Mouse (Mus musculus) MEL (cell line): ENCODE data around the gene Pramel1. TPM values are rescaled to one million over a fixed set of nuclear protein-coding genes. Genes with fewer than 3 reads are reported as not detected.

Experiments
- DNase-seq: peaks from one replicate; pipeline ENCODE4 v3.0.0; 2011; ENCODE audit warnings: low read depth, low spot score
- H3K27ac ChIP-seq: 2 replicates; pipeline ENCODE4 v1.5.1; 2012; ENCODE audit warnings: low read depth, mild to moderate bottlenecking, control low read depth, low read length, moderate library complexity; ENCODE audit not compliant: control insufficient read depth
- H3K27me3 ChIP-seq, 2 experiments: fragments of 150-350 bp in 1 of 2; sonication (generic) in 1 of 2; 2 replicates each; pipeline ENCODE4 v1.6.1; 2012; ENCODE audit warnings: low read length in 2 of 2, mild to moderate bottlenecking in 2 of 2, improper control_type of control experiment in 1 of 2, moderate library complexity in 1 of 2; ENCODE audit not compliant: insufficient read depth in 2 of 2, control insufficient read depth in 1 of 2
- H3K36me3 ChIP-seq, 2 experiments: 2 replicates each; pipeline ENCODE4 v1.6.1; 2012 to 2014; ENCODE audit warnings: low read length in 2 of 2, improper control_type of control experiment in 1 of 2, inconsistent platforms in 1 of 2, mild to moderate bottlenecking in 1 of 2; ENCODE audit not compliant: insufficient read depth in 2 of 2, control insufficient read depth in 1 of 2
- H3K4me1 ChIP-seq, 2 experiments: fragments of 150-350 bp in 1 of 2; sonication (generic) in 1 of 2; 2 replicates each; pipeline ENCODE4 v1.6.1; 2012; ENCODE audit warnings: low read length in 2 of 2, improper control_type of control experiment in 1 of 2, mild to moderate bottlenecking in 1 of 2; ENCODE audit not compliant: insufficient read depth in 2 of 2, control insufficient read depth in 1 of 2
- H3K4me3 ChIP-seq, 2 experiments: fragments of 150-350 bp in 1 of 2; sonication (generic) in 1 of 2; 2 replicates each; pipeline ENCODE4 v1.5.1; 2012; ENCODE audit warnings: low read depth in 2 of 2, low read length in 2 of 2, mild to moderate bottlenecking in 2 of 2, moderate library complexity in 2 of 2, control low read depth in 1 of 2, improper control_type of control experiment in 1 of 2; ENCODE audit not compliant: control insufficient read depth in 1 of 2, insufficient read depth in 1 of 2
- H3K79me2 ChIP-seq: 2 replicates; pipeline ENCODE4 v1.6.1; 2012; ENCODE audit warnings: mild to moderate bottlenecking, low read length, moderate library complexity; ENCODE audit not compliant: control insufficient read depth, poor library complexity, insufficient read depth
- H3K9ac ChIP-seq: 2 replicates; pipeline ENCODE4 v1.6.1; 2012; ENCODE audit warnings: low read depth, mild to moderate bottlenecking, control low read depth, low read length, moderate library complexity; ENCODE audit not compliant: control insufficient read depth, poor library complexity, severe bottlenecking
- H3K9me3 ChIP-seq: fragments of 150-350 bp; sonication (generic); replicated peaks from 2 replicates; pipeline ENCODE4 v1.6.1; 2012; ENCODE audit warnings: mild to moderate bottlenecking, low read length, improper control_type of control experiment, moderate library complexity; ENCODE audit not compliant: insufficient read depth
- BHLHE40 ChIP-seq: IDR thresholded peaks from 2 replicates; pipeline ENCODE4 v1.6.1; 2012; ENCODE audit warnings: low read depth, mild to moderate bottlenecking, inconsistent platforms, low read length, improper control_type of control experiment, borderline replicate concordance
- CHD2 ChIP-seq: IDR thresholded peaks from 2 replicates; pipeline ENCODE4 v1.6.1; 2011; ENCODE audit warnings: low read length, improper control_type of control experiment
- CTCF ChIP-seq, 3 experiments: IDR thresholded peaks in 2 of 3; conservative IDR thresholded peaks in 1 of 3; 2 replicates each; pipeline ENCODE4 v1.5.1; 2011 to 2012; ENCODE audit warnings: low read length in 3 of 3, low read depth in 2 of 3, mild to moderate bottlenecking in 2 of 3, improper control_type of control experiment in 1 of 3, inconsistent platforms in 1 of 3, mixed read lengths in 1 of 3, moderate library complexity in 1 of 3; ENCODE audit not compliant: control insufficient read depth in 1 of 3, insufficient read depth in 1 of 3, poor library complexity in 1 of 3, severe bottlenecking in 1 of 3
- EP300 ChIP-seq, 2 experiments: IDR thresholded peaks; 2 replicates each; pipeline ENCODE4 v1.6.1; 2011; ENCODE audit warnings: improper control_type of control experiment in 2 of 2, low read length in 2 of 2, low read depth in 1 of 2, mild to moderate bottlenecking in 1 of 2
- GABPA ChIP-seq: IDR thresholded peaks from 2 replicates; pipeline ENCODE4 v1.6.1; 2012; ENCODE audit warnings: low read depth, mild to moderate bottlenecking, inconsistent platforms, low read length, improper control_type of control experiment, moderate library complexity
- JUND ChIP-seq: IDR thresholded peaks from 2 replicates; pipeline ENCODE4 v1.6.1; 2011; ENCODE audit warnings: low read depth, mild to moderate bottlenecking, improper control_type of control experiment, low read length
- KAT2A ChIP-seq: conservative IDR thresholded peaks from 2 replicates; pipeline ENCODE4 v1.6.1; 2012; ENCODE audit warnings: low read depth, low read length, improper control_type of control experiment, inconsistent platforms
- MAFK ChIP-seq: IDR thresholded peaks from 2 replicates; pipeline ENCODE4 v1.6.1; 2011; ENCODE audit warnings: low read depth, mild to moderate bottlenecking, low read length, improper control_type of control experiment, borderline replicate concordance
- MAX ChIP-seq: IDR thresholded peaks from 2 replicates; pipeline ENCODE4 v1.6.1; 2011; ENCODE audit warnings: low read length, improper control_type of control experiment
- MEF2A ChIP-seq: IDR thresholded peaks from 2 replicates; pipeline ENCODE4 v1.6.1; 2014; ENCODE audit warnings: low read depth, mild to moderate bottlenecking, inconsistent platforms, low read length, improper control_type of control experiment; ENCODE audit not compliant: poor library complexity, insufficient replicate concordance, severe bottlenecking; ENCODE audit errors: extremely low read depth
- MXI1 ChIP-seq: IDR thresholded peaks from 2 replicates; pipeline ENCODE4 v1.6.1; 2011; ENCODE audit warnings: mild to moderate bottlenecking, low read depth, low read length, improper control_type of control experiment
- MYB ChIP-seq: IDR thresholded peaks from 2 replicates; pipeline ENCODE4 v1.6.1; 2011; ENCODE audit warnings: mild to moderate bottlenecking, low read depth, low read length, improper control_type of control experiment
- NELFE ChIP-seq: IDR thresholded peaks from 2 replicates; pipeline ENCODE4 v1.6.1; 2011; ENCODE audit warnings: low read depth, low read length, improper control_type of control experiment
- POLR2AphosphoS5 ChIP-seq: IDR thresholded peaks from 2 replicates; pipeline ENCODE4 v1.6.1; 2012; ENCODE audit warnings: low read depth, borderline replicate concordance, mild to moderate bottlenecking, inconsistent platforms, low read length, moderate library complexity, mixed read lengths
- RAD21 ChIP-seq: IDR thresholded peaks from 2 replicates; pipeline ENCODE4 v1.6.1; 2011; ENCODE audit warnings: mild to moderate bottlenecking, low read depth, low read length, improper control_type of control experiment
- RCOR1 ChIP-seq: IDR thresholded peaks from 2 replicates; pipeline ENCODE4 v1.6.1; 2012; ENCODE audit warnings: low read depth, mild to moderate bottlenecking, inconsistent platforms, low read length, improper control_type of control experiment
- SMC3 ChIP-seq: IDR thresholded peaks from 2 replicates; pipeline ENCODE4 v1.6.1; 2011; ENCODE audit warnings: low read depth, low read length, improper control_type of control experiment
- TAL1 ChIP-seq: IDR thresholded peaks from 2 replicates; pipeline ENCODE4 v1.6.1; 2012; ENCODE audit warnings: mild to moderate bottlenecking, inconsistent platforms, low read length, moderate library complexity, mixed read lengths
- TBP ChIP-seq: IDR thresholded peaks from 2 replicates; pipeline ENCODE4 v1.8.0; 2011; ENCODE audit warnings: low read depth, low read length, improper control_type of control experiment
- TCF12 ChIP-seq: IDR thresholded peaks from 2 replicates; pipeline ENCODE4 v1.6.1; 2014; ENCODE audit warnings: low read depth, mild to moderate bottlenecking, inconsistent platforms, low read length, improper control_type of control experiment, moderate library complexity
- USF1 ChIP-seq: IDR thresholded peaks from 2 replicates; pipeline ENCODE4 v1.6.1; 2014; ENCODE audit warnings: low read depth, mild to moderate bottlenecking, inconsistent platforms, low read length, improper control_type of control experiment, moderate library complexity
- USF2 ChIP-seq, 2 experiments: IDR thresholded peaks; 2 replicates each; pipeline ENCODE4 v1.6.1; 2011 to 2012; ENCODE audit warnings: improper control_type of control experiment in 2 of 2, low read length in 2 of 2, borderline replicate concordance in 1 of 2, inconsistent platforms in 1 of 2, low read depth in 1 of 2, mild to moderate bottlenecking in 1 of 2; ENCODE audit not compliant: insufficient read depth in 1 of 2
- ZKSCAN1 ChIP-seq: IDR thresholded peaks from 2 replicates; pipeline ENCODE4 v1.6.1; 2012; ENCODE audit warnings: low read depth, mild to moderate bottlenecking, inconsistent platforms, low read length, improper control_type of control experiment, moderate library complexity
- ZMIZ1 ChIP-seq: IDR thresholded peaks from 2 replicates; pipeline ENCODE4 v1.6.1; 2012; ENCODE audit warnings: low read depth, mild to moderate bottlenecking, inconsistent platforms, low read length, improper control_type of control experiment, moderate library complexity
- polyA plus RNA-seq, 2 experiments: library from polyadenylated mRNA; stranded (reverse) in 1 of 2; unstranded in 1 of 2; fragments of >175 nt in 1 of 2; fragments of >200 nt in 1 of 2; gene quantifications; 2 replicates each; pipeline versions ENCODE4 v1.2.1 to v1.2.4; 2012; ENCODE audit warnings: low replicate concordance in 2 of 2, low read depth in 1 of 2; ENCODE audit not compliant: insufficient read length in 2 of 2, insufficient read depth in 1 of 2, missing spikeins in 1 of 2
- total RNA-seq: library from RNA; depleted of rRNA; stranded (reverse); fragments of 300-350 nt; gene quantifications from 2 replicates; pipeline ENCODE4 v1.2.3, GENCODE M21; 2012

Pramel1 gene
- total and polyA plus RNA-seq, 3 experiments = not detected

GRCm38 (mm10) chr4:143361520-143361919, 32.7 kb upstream of the Pramel1 start:
- Histone ChIP-seq H3K36me3 (no peaks in the 10 kb centered on the region), H3K9me3 (no peaks in the 10 kb centered on the region), H3K27me3 (no peaks in the 10 kb centered on the region), H3K9ac (no peak overlapping the region)
- no peak for DNase-seq
- TF ChIP-seq RAD21 (no peak), TAL1 (no peak), RCOR1 (no peak), POLR2AphosphoS5 (no peak), GABPA (no peak), BHLHE40 (no peak), MEF2A (no peak), TBP (no peak), CHD2 (no peak), CTCF (IDR thresholded peaks at IDR 0.05 in 2 of 3, conservative IDR thresholded peaks at IDR 0.05 in 1 of 3; ENCODE audit: control insufficient read depth in 1 of 3, insufficient read depth in 1 of 3, low read depth in 2 of 3, low read length in 3 of 3, poor library complexity in 1 of 3, severe bottlenecking in 1 of 3) (no peak), SMC3 (no peak), EP300 (IDR thresholded peaks at IDR 0.05; ENCODE audit: low read depth in 1 of 2, low read length in 2 of 2) (no peak), MXI1 (no peak)
- TF ChIP-seq, all 39 proteins: peak for 0
- Histone ChIP-seq H3K79me2 (no peaks in the 10 kb centered on the region), H3K4me3 (no peak overlapping the region), H3K27ac (no peak overlapping the region), H3K4me1 (no peaks in the 10 kb centered on the region)

- H3K4me1 ChIP-seq = no peaks in the 10 kb centered on the region
- no peak for DNase-seq
- no peaks in the 10 kb centered on the region for H3K79me2 ChIP-seq
- no peaks in the 10 kb centered on the region for H3K9me3 ChIP-seq
- no peak for TF ChIP-seq KAT2A
- no peak for TF ChIP-seq JUND
- no peak for TF ChIP-seq USF2 (IDR thresholded peaks at IDR 0.05; ENCODE audit: borderline replicate concordance in 1 of 2, insufficient read depth in 1 of 2, low read depth in 1 of 2, low read length in 2 of 2)
- TF ChIP-seq CHD2 = no peak
- TF ChIP-seq SMC3 = no peak
- no peak for TF ChIP-seq TAL1
- TF ChIP-seq MAX = no peak
- TF ChIP-seq ZMIZ1 = no peak
- TF ChIP-seq MAFK = no peak
- TF ChIP-seq MEF2A = no peak
- no peak for TF ChIP-seq NELFE
- no peak for TF ChIP-seq MYB
- TF ChIP-seq TCF12 = no peak
- TF ChIP-seq ZKSCAN1 = no peak
- no peak for TF ChIP-seq MXI1
- TF ChIP-seq GABPA = no peak
- no peak for TF ChIP-seq CTCF (IDR thresholded peaks at IDR 0.05 in 2 of 3, conservative IDR thresholded peaks at IDR 0.05 in 1 of 3; ENCODE audit: control insufficient read depth in 1 of 3, insufficient read depth in 1 of 3, low read depth in 2 of 3, low read length in 3 of 3, poor library complexity in 1 of 3, severe bottlenecking in 1 of 3)
- no peak for TF ChIP-seq USF1
- no peak for TF ChIP-seq BHLHE40
- H3K9ac ChIP-seq = no peak overlapping the region
- no peaks in the 10 kb centered on the region for H3K27me3 ChIP-seq
- no peak overlapping the region for H3K27ac ChIP-seq
- H3K36me3 ChIP-seq = no peaks in the 10 kb centered on the region
- H3K4me3 ChIP-seq = no peak overlapping the region
These were observed 27.7 kb upstream of the Pramel1 start for GRCm38 (mm10) chr4:143366415-143367041.
